Mouse (Mus musculus): Measurements from ENCODE around the gene Gm973. TPM values are rescaled to one million over a fixed set of nuclear protein-coding genes. Genes with fewer than 3 reads are reported as not detected.

Gm973 gene
- polyA plus RNA-seq, 1 experiment from 2014 or later: not detected

- Histone ChIP-seq H3K36me3 (ENCODE audit: inconsistent target) (no peaks in the 10 kb centered on the region), H3K79me2 (ENCODE audit: inconsistent target) (peaks cover 33% of the 10 kb centered on the region), H3K4me3 (ENCODE audit: inconsistent target) (no peak overlapping the region), H3K27ac (no peak overlapping the region)
- 91% methylated on average over 2 of the region's 2 CpGs for WGBS (ENCODE audit: missing documents)
Observed at GRCm38 (mm10) chr1:59673661-59674060, 157.6 kb downstream of the Gm973 start.

GRCm38 (mm10) chr1:59683926-59684818, 168.1 kb downstream of the Gm973 start:
- H3K4me3 ChIP-seq (ENCODE audit: inconsistent target): peak overlapping the region; percentile 94; the same call in 1 of the 2 replicates
- WGBS (ENCODE audit: missing documents): 8% methylated on average over 11 of the region's 11 CpGs
- H3K27ac ChIP-seq: peak overlapping the region; percentile 57
- peaks cover 43% of the 10 kb centered on the region for H3K79me2 ChIP-seq (ENCODE audit: inconsistent target)
- H3K36me3 ChIP-seq (ENCODE audit: inconsistent target): no peaks in the 10 kb centered on the region

- Histone ChIP-seq H3K79me2 (ENCODE audit: inconsistent target) (peaks cover 52% of the 10 kb centered on the region), H3K4me3 (ENCODE audit: inconsistent target) (peak within 1 kb of the TSS; percentile 94), H3K36me3 (ENCODE audit: inconsistent target) (no peaks in the 10 kb centered on the region), H3K27ac (peak within 1 kb of the TSS; percentile 57)
- WGBS (ENCODE audit: missing documents): under 1% methylated on average over 49 of the region's 49 CpGs
Observed at GRCm38 (mm10) chr1:59684819-59685755, 169.0 kb downstream of the Gm973 start, which contains the start of gene Nop58. Nop58 (plus strand) TSS chr1:59684971.

Other genes with a start within 250 kb of the Gm973 start
- gene Fzd7, start 33.8 kb upstream of the Gm973 start, polyA plus RNA-seq (2018): 7.0 to 17.2 TPM (median 14.8 TPM) in 3 replicates
- gene Sumo1, start 154.6 kb downstream of the Gm973 start, polyA plus RNA-seq (2018): 118 to 152 TPM (median 148 TPM) in 3 replicates
- gene Nop58, start 168.7 kb downstream of the Gm973 start, polyA plus RNA-seq (2018): 23.5 to 158 TPM (median 131 TPM) in 3 replicates
- gene Bmpr2, start 247.1 kb downstream of the Gm973 start, polyA plus RNA-seq (2018): 15.9 to 19.1 TPM (median 17.9 TPM) in 3 replicates

Data from macrophage (primary cell).